Mouse (Mus musculus): ENCODE results near the gene Nkap. TPM values are rescaled to one million over a fixed set of nuclear protein-coding genes. Genes with fewer than 3 reads are reported as not detected.

Nkap gene
- total RNA-seq, 1 experiment: 10.9 TPM

GRCm38 (mm10) chrX:37110193-37110880, 16.3 kb upstream of the Nkap start, which contains the start of gene Upf3b:
Gene Upf3b (minus strand): TSS chrX:37110322.
- H3K4me1 ChIP-seq (ENCODE audit: control insufficient read depth in 2 of 2, insufficient read depth in 2 of 2, low read length in 2 of 2, poor library complexity in 1 of 2): no peaks in the 10 kb centered on the region
- H3K9ac ChIP-seq (ENCODE audit: insufficient read depth, low read depth, low read length, poor library complexity, severe bottlenecking): peak within 1 kb of the TSS; percentile 93
- DNase-seq (ENCODE audit: low read depth, low spot score): peak; percentile 91
- no peaks in the 10 kb centered on the region; the same call in 1 of the 2 replicates for H3K36me3 ChIP-seq (ENCODE audit: control insufficient read depth, insufficient read depth, low read length, poor library complexity, severe bottlenecking)
- TF ChIP-seq MAFK (IDR thresholded peaks at IDR 0.05; ENCODE audit: insufficient read depth, low read depth, low read length): no peak
- TF ChIP-seq HCFC1 (IDR thresholded peaks at IDR 0.05; ENCODE audit: borderline replicate concordance, insufficient read depth, low read length): peak; percentile 87
- TF ChIP-seq CHD2 (IDR thresholded peaks at IDR 0.05; ENCODE audit: low read depth, low read length): peak; percentile 89
- no peak for TF ChIP-seq ZC3H11A (IDR thresholded peaks at IDR 0.05; ENCODE audit: borderline replicate concordance, low read depth, low read length)
- H3K27ac ChIP-seq (ENCODE audit: insufficient read depth, low read depth, low read length, poor library complexity, severe bottlenecking): peak within 1 kb of the TSS; percentile 66
- in situ Hi-C loops (cut with MboI; ENCODE audit: low sequenced_read_pairs in 2 of 2, unreplicated experiment in 2 of 2): no loop called here
- H3K9me3 ChIP-seq (ENCODE audit: control insufficient read depth, insufficient read depth, low read depth, low read length): no peaks in the 10 kb centered on the region
- H3K4me3 ChIP-seq (ENCODE audit: insufficient read depth in 1 of 2, low read depth in 1 of 2, low read length in 2 of 2, poor library complexity in 1 of 2, severe bottlenecking in 1 of 2): peak within 1 kb of the TSS; percentile 80 to 93

- Histone ChIP-seq H3K4me3 (ENCODE audit: insufficient read depth in 1 of 2, low read depth in 1 of 2, low read length in 2 of 2, poor library complexity in 1 of 2, severe bottlenecking in 1 of 2) (no peak overlapping the region), H3K4me1 (ENCODE audit: control insufficient read depth in 2 of 2, insufficient read depth in 2 of 2, low read length in 2 of 2, poor library complexity in 1 of 2) (no peaks in the 10 kb centered on the region), H3K36me3 (ENCODE audit: control insufficient read depth, insufficient read depth, low read length, poor library complexity, severe bottlenecking) (no peaks in the 10 kb centered on the region; the same call in 1 of the 2 replicates), H3K27ac (ENCODE audit: insufficient read depth, low read depth, low read length, poor library complexity, severe bottlenecking) (no peak overlapping the region), H3K9ac (ENCODE audit: insufficient read depth, low read depth, low read length, poor library complexity, severe bottlenecking) (no peak overlapping the region), H3K9me3 (ENCODE audit: control insufficient read depth, insufficient read depth, low read depth, low read length) (no peaks in the 10 kb centered on the region)
- TF ChIP-seq MAFK (IDR thresholded peaks at IDR 0.05; ENCODE audit: insufficient read depth, low read depth, low read length) (no peak), ZNF384 (IDR thresholded peaks at IDR 0.05; ENCODE audit: low read depth, low read length) (no peak), HCFC1 (IDR thresholded peaks at IDR 0.05; ENCODE audit: borderline replicate concordance, insufficient read depth, low read length) (no peak), ZC3H11A (IDR thresholded peaks at IDR 0.05; ENCODE audit: borderline replicate concordance, low read depth, low read length) (no peak), CHD2 (IDR thresholded peaks at IDR 0.05; ENCODE audit: low read depth, low read length) (no peak)
- in situ Hi-C loops (cut with MboI; ENCODE audit: low sequenced_read_pairs in 2 of 2, unreplicated experiment in 2 of 2): no loop called here
- DNase-seq (ENCODE audit: low read depth, low spot score): no peak
Observed at GRCm38 (mm10) chrX:37110881-37111193, 15.8 kb upstream of the Nkap start.

- no peaks in the 10 kb centered on the region for H3K36me3 ChIP-seq (ENCODE audit: control insufficient read depth, insufficient read depth, low read length, poor library complexity, severe bottlenecking)
- H3K4me1 ChIP-seq (ENCODE audit: control insufficient read depth in 2 of 2, insufficient read depth in 2 of 2, low read length in 2 of 2, poor library complexity in 1 of 2): no peaks in the 10 kb centered on the region
- DNase-seq (ENCODE audit: low read depth, low spot score): no peak
- no peak overlapping the region for H3K4me3 ChIP-seq (ENCODE audit: insufficient read depth in 1 of 2, low read depth in 1 of 2, low read length in 2 of 2, poor library complexity in 1 of 2, severe bottlenecking in 1 of 2)
- H3K27ac ChIP-seq (ENCODE audit: insufficient read depth, low read depth, low read length, poor library complexity, severe bottlenecking): no peak overlapping the region
- H3K9ac ChIP-seq (ENCODE audit: insufficient read depth, low read depth, low read length, poor library complexity, severe bottlenecking): no peak overlapping the region
- TF ChIP-seq ZNF384 (IDR thresholded peaks at IDR 0.05; ENCODE audit: low read depth, low read length): no peak
- no peak for TF ChIP-seq ZC3H11A (IDR thresholded peaks at IDR 0.05; ENCODE audit: borderline replicate concordance, low read depth, low read length)
- no peak for TF ChIP-seq HCFC1 (IDR thresholded peaks at IDR 0.05; ENCODE audit: borderline replicate concordance, insufficient read depth, low read length)
- TF ChIP-seq MAFK (IDR thresholded peaks at IDR 0.05; ENCODE audit: insufficient read depth, low read depth, low read length): no peak
- no peak for TF ChIP-seq CHD2 (IDR thresholded peaks at IDR 0.05; ENCODE audit: low read depth, low read length)
- in situ Hi-C loops (cut with MboI; ENCODE audit: low sequenced_read_pairs in 2 of 2, unreplicated experiment in 2 of 2): no loop called here
- H3K9me3 ChIP-seq (ENCODE audit: control insufficient read depth, insufficient read depth, low read depth, low read length): no peaks in the 10 kb centered on the region
Observed at GRCm38 (mm10) chrX:37117085-37117484, 9.5 kb upstream of the Nkap start.

- TF ChIP-seq CHD2 (IDR thresholded peaks at IDR 0.05; ENCODE audit: low read depth, low read length): no peak
- TF ChIP-seq MAFK (IDR thresholded peaks at IDR 0.05; ENCODE audit: insufficient read depth, low read depth, low read length): no peak
- TF ChIP-seq ZC3H11A (IDR thresholded peaks at IDR 0.05; ENCODE audit: borderline replicate concordance, low read depth, low read length): no peak
- no peak for TF ChIP-seq ZNF384 (IDR thresholded peaks at IDR 0.05; ENCODE audit: low read depth, low read length)
- no peak for TF ChIP-seq HCFC1 (IDR thresholded peaks at IDR 0.05; ENCODE audit: borderline replicate concordance, insufficient read depth, low read length)
- H3K4me3 ChIP-seq (ENCODE audit: insufficient read depth in 1 of 2, low read depth in 1 of 2, low read length in 2 of 2, poor library complexity in 1 of 2, severe bottlenecking in 1 of 2): no peak overlapping the region
- H3K27ac ChIP-seq (ENCODE audit: insufficient read depth, low read depth, low read length, poor library complexity, severe bottlenecking): no peak overlapping the region
- no peaks in the 10 kb centered on the region for H3K4me1 ChIP-seq (ENCODE audit: control insufficient read depth in 2 of 2, insufficient read depth in 2 of 2, low read length in 2 of 2, poor library complexity in 1 of 2)
- DNase-seq (ENCODE audit: low read depth, low spot score): no peak
- no peaks in the 10 kb centered on the region for H3K9me3 ChIP-seq (ENCODE audit: control insufficient read depth, insufficient read depth, low read depth, low read length)
- in situ Hi-C loops (cut with MboI; ENCODE audit: low sequenced_read_pairs in 2 of 2, unreplicated experiment in 2 of 2): no loop called here
- no peaks in the 10 kb centered on the region for H3K36me3 ChIP-seq (ENCODE audit: control insufficient read depth, insufficient read depth, low read length, poor library complexity, severe bottlenecking)
- no peak overlapping the region for H3K9ac ChIP-seq (ENCODE audit: insufficient read depth, low read depth, low read length, poor library complexity, severe bottlenecking)
Observed at GRCm38 (mm10) chrX:37119585-37119984, 7.0 kb upstream of the Nkap start.
